Mouse (Mus musculus): ENCODE data around the gene Sec14l2.

DNA sequence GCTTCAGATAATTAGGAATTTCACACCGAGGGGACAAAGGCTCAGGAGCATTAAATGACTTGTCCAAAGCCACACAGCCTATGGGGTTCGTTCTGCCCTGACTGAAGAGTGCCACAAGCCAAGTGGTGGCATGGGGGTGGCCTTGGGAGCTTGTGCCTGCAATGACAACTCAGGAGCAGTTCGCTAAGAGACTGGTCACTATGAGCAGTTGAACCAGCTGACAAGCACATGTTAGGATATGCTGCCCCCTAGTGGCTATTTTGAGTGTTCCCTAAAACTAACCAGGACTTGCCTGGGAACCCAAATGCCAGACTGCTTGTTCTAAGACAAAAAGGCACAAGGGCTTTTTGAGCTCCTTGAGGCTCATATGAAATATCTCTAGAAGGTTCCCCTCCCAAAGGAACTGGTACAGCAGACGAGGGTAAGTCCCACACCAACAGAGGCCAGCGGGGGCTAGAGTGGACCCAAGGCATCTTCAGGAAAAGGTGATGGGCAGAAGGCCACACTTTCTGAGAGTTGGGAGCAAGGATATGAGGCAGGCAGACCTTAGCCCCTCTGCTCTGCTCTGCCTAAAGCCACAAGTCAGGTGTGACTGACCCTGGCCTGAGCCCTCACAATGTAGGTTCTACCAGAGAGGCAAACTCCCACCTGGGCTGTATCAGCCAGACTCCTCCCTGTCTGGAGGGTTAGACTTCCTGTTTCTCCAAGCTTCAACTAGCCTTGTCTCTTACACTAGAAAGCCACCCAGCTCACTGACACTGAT is 39.7 kb downstream of the Sec14l2 start:
- TF ChIP-seq POLR2A (IDR thresholded peaks at IDR 0.05; ENCODE audit: borderline replicate concordance, insufficient read depth, low read length) (no peak), CTCF (IDR thresholded peaks at IDR 0.05; ENCODE audit: borderline replicate concordance, insufficient read depth, low read depth, low read length) (peak; percentile 77)

Data from cerebellum, adult 2 months (tissue).